Mouse (Mus musculus) G1E (cell line): ENCODE data around the gene C1s2.
"Not testable (repeated sequence)": the region's sequence is repeated elsewhere in the genome, so short reads cannot be mapped to it uniquely, and the experiment has no call there.

ENCODE experiments used
- CTCF ChIP-seq: IDR thresholded peaks from 2 replicates; pipeline ENCODE4 v1.5.1; 2012; ENCODE audit warnings: low read depth, low read length, inconsistent platforms, mixed read lengths
- GATA1 ChIP-seq: IDR thresholded peaks from 2 replicates; pipeline ENCODE4 v1.6.1; 2012; ENCODE audit warnings: borderline replicate concordance, low read length, inconsistent platforms, mixed read lengths
- POLR2AphosphoS5 ChIP-seq: IDR thresholded peaks from 2 replicates; pipeline ENCODE4 v1.6.1; 2012; ENCODE audit warnings: low read depth, low read length, inconsistent platforms; ENCODE audit not compliant: insufficient replicate concordance
- TAL1 ChIP-seq: conservative IDR thresholded peaks from 2 replicates; pipeline ENCODE4 v1.6.1; 2012; ENCODE audit warnings: low read depth, low read length, inconsistent platforms, mixed read lengths

DNA sequence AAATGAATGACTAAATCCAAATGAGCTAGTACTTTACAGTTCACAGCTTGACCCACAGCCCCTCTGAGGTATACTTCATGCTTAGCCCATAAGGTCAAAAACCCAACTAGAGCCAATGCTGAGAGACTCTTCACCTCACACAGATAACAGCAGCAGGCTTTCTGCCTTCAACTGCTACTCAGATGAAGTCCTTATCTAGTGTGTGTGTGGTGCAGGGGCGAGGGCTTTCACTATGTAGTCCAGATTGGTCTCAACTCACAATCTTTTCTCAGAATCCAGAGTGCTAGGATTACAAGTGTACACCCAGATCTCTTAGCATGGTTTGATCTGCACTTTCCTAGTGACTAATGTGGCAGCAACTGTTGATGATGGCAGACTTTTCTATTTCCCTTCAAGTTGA is 9.7 kb downstream of the C1s2 start:
- TF ChIP-seq CTCF, GATA1, TAL1, POLR2AphosphoS5: not testable (repeated sequence)
